Mouse (Mus musculus): ENCODE data around the gene Gm44511. TPM values are rescaled to one million over a fixed set of nuclear protein-coding genes. Genes with fewer than 3 reads are reported as not detected.

Gene Gm44511
- total and polyA plus RNA-seq, 2 experiments = 0.37 TPM; not detected in 1

GRCm38 (mm10) chr6:128836191-128836954 lies 10.3 kb upstream of the Gm44511 start:
- TF ChIP-seq POLR2A (IDR thresholded peaks at IDR 0.05; ENCODE audit: extremely low read depth, insufficient read depth, low read length) = no peak
- TF ChIP-seq CTCF (IDR thresholded peaks at IDR 0.05; ENCODE audit: low read depth, low read length) = no peak
- H3K27me3 ChIP-seq (ENCODE audit: control insufficient read depth, insufficient read depth, low read length) = peaks cover 2% of the 10 kb centered on the region; the same call in 1 of the 2 replicates
- WGBS = 48% methylated on average over 8 of the region's 8 CpGs
- H3K9ac ChIP-seq (ENCODE audit: low read depth, low read length) = no peak overlapping the region
- no peak for DNase-seq (ENCODE audit: extremely low read depth, low read depth, low spot score)
- no peaks in the 10 kb centered on the region for H3K36me3 ChIP-seq (ENCODE audit: control insufficient read depth, insufficient read depth, low read length)
- no peak overlapping the region for H3K27ac ChIP-seq (replicated peaks; ENCODE audit: insufficient read depth, low read depth, low read length)
- no peaks in the 10 kb centered on the region for H3K79me2 ChIP-seq (ENCODE audit: control insufficient read depth, insufficient read depth, low read length)
- no peak overlapping the region for H3K4me3 ChIP-seq (ENCODE audit: insufficient read depth, low read depth, low read length)
- H3K4me1 ChIP-seq (ENCODE audit: control insufficient read depth, insufficient read depth, low read length) = 0 out of 2 replicates have a peak, but pooled peaks cover 4% of the 10 kb centered on the region

- Histone ChIP-seq H3K27ac (replicated peaks; ENCODE audit: insufficient read depth, low read depth, low read length) (no peak overlapping the region), H3K9ac (ENCODE audit: low read depth, low read length) (no peak overlapping the region), H3K4me1 (ENCODE audit: control insufficient read depth, insufficient read depth, low read length) (0 out of 2 replicates have a peak, but pooled peaks cover 4% of the 10 kb centered on the region), H3K36me3 (ENCODE audit: control insufficient read depth, insufficient read depth, low read length) (no peaks in the 10 kb centered on the region), H3K27me3 (ENCODE audit: control insufficient read depth, insufficient read depth, low read length) (peaks cover 2% of the 10 kb centered on the region; the same call in 1 of the 2 replicates), H3K79me2 (ENCODE audit: control insufficient read depth, insufficient read depth, low read length) (no peaks in the 10 kb centered on the region), H3K4me3 (ENCODE audit: insufficient read depth, low read depth, low read length) (no peak overlapping the region)
- peak; percentile 71 for DNase-seq (ENCODE audit: extremely low read depth, low read depth, low spot score)
- no peak for TF ChIP-seq CTCF (IDR thresholded peaks at IDR 0.05; ENCODE audit: low read depth, low read length)
- no peak for TF ChIP-seq POLR2A (IDR thresholded peaks at IDR 0.05; ENCODE audit: extremely low read depth, insufficient read depth, low read length)
- 41% methylated on average over 4 of the region's 4 CpGs for WGBS
Measured at GRCm38 (mm10) chr6:128835571-128835970, 9.5 kb upstream of the Gm44511 start.

DNA sequence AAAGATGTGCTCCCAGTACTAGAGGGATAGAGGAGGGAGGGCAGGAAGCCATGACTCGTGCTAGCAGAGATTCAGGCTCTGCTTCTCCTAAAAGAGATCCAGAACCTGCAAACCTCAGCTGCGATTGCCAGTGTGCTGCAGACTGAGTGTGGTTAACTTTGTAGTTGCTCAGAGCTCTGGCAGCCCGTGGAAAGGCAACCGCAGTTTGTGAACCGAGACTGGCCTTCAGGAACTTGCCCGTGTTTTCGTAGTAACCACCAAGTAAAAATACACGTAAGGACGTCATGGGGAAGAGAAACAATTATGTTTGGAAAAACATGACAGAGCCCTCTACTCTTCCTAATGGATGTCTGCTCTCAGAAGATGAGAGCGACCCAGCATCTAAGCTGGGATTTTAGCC lies 6.9 kb upstream of the Gm44511 start:
- H3K27ac ChIP-seq (replicated peaks; ENCODE audit: insufficient read depth, low read depth, low read length) = no peak overlapping the region
- H3K9ac ChIP-seq (ENCODE audit: low read depth, low read length) = no peak overlapping the region
- no peak for DNase-seq (ENCODE audit: extremely low read depth, low read depth, low spot score)
- WGBS = 87% methylated on average over 10 of the region's 10 CpGs
- no peaks in the 10 kb centered on the region for H3K79me2 ChIP-seq (ENCODE audit: control insufficient read depth, insufficient read depth, low read length)
- no peak overlapping the region for H3K4me3 ChIP-seq (ENCODE audit: insufficient read depth, low read depth, low read length)
- no peaks in the 10 kb centered on the region for H3K36me3 ChIP-seq (ENCODE audit: control insufficient read depth, insufficient read depth, low read length)
- peaks cover 8% of the 10 kb centered on the region; the same call in 1 of the 2 replicates for H3K27me3 ChIP-seq (ENCODE audit: control insufficient read depth, insufficient read depth, low read length)
- 0 out of 2 replicates have a peak, but pooled peaks cover 4% of the 10 kb centered on the region for H3K4me1 ChIP-seq (ENCODE audit: control insufficient read depth, insufficient read depth, low read length)
- TF ChIP-seq POLR2A (IDR thresholded peaks at IDR 0.05; ENCODE audit: extremely low read depth, insufficient read depth, low read length) = no peak
- TF ChIP-seq CTCF (IDR thresholded peaks at IDR 0.05; ENCODE audit: low read depth, low read length) = no peak

DNA sequence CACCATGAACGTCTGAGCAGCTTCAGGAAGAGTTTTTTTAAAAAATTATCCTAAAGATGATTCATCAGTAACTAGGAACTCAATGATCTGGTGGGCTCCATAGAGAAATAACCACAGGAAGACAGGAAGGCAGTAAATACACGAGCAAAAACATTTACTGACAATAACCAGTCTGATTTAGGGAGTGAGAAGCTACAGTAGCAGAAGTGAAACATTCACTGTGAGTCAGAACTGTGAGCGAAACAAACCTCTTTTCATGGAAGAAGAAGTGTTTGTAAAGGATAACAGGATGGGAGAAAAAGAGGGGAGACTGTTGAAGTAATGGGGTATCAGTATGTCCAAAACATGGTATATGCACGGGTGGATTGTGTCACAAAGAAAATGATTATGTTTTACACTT lies 3.7 kb upstream of the Gm44511 start:
- WGBS = 68% methylated on average over 4 of the region's 4 CpGs
- no peak for TF ChIP-seq CTCF (IDR thresholded peaks at IDR 0.05; ENCODE audit: low read depth, low read length)
- TF ChIP-seq POLR2A (IDR thresholded peaks at IDR 0.05; ENCODE audit: extremely low read depth, insufficient read depth, low read length) = no peak
- Histone ChIP-seq H3K27ac (replicated peaks; ENCODE audit: insufficient read depth, low read depth, low read length) (no peak overlapping the region), H3K4me3 (ENCODE audit: insufficient read depth, low read depth, low read length) (no peak overlapping the region), H3K79me2 (ENCODE audit: control insufficient read depth, insufficient read depth, low read length) (no peaks in the 10 kb centered on the region), H3K36me3 (ENCODE audit: control insufficient read depth, insufficient read depth, low read length) (no peaks in the 10 kb centered on the region), H3K27me3 (ENCODE audit: control insufficient read depth, insufficient read depth, low read length) (peaks cover 11% of the 10 kb centered on the region; the same call in 1 of the 2 replicates), H3K4me1 (ENCODE audit: control insufficient read depth, insufficient read depth, low read length) (no peaks in the 10 kb centered on the region), H3K9ac (ENCODE audit: low read depth, low read length) (no peak overlapping the region)
- DNase-seq (ENCODE audit: extremely low read depth, low read depth, low spot score) = no peak

- TF ChIP-seq CTCF (IDR thresholded peaks at IDR 0.05; ENCODE audit: low read depth, low read length) = no peak
- no peak for TF ChIP-seq POLR2A (IDR thresholded peaks at IDR 0.05; ENCODE audit: extremely low read depth, insufficient read depth, low read length)
- 80% methylated on average over 3 of the region's 3 CpGs for WGBS
Measured at GRCm38 (mm10) chr6:128826781-128827180, 666 bp upstream of the Gm44511 start.

More at GRCm38 (mm10) chr6:128826781-128827180, 666 bp upstream of the Gm44511 start:
- no peak overlapping the region for H3K4me3 ChIP-seq (ENCODE audit: insufficient read depth, low read depth, low read length)
- peaks cover 9% of the 10 kb centered on the region; the same call in 1 of the 2 replicates for H3K27me3 ChIP-seq (ENCODE audit: control insufficient read depth, insufficient read depth, low read length)
- DNase-seq (ENCODE audit: extremely low read depth, low read depth, low spot score) = no peak
- no peaks in the 10 kb centered on the region for H3K79me2 ChIP-seq (ENCODE audit: control insufficient read depth, insufficient read depth, low read length)
- no peaks in the 10 kb centered on the region for H3K4me1 ChIP-seq (ENCODE audit: control insufficient read depth, insufficient read depth, low read length)
- no peak overlapping the region for H3K9ac ChIP-seq (ENCODE audit: low read depth, low read length)
- H3K27ac ChIP-seq (replicated peaks; ENCODE audit: insufficient read depth, low read depth, low read length) = no peak overlapping the region
- H3K36me3 ChIP-seq (ENCODE audit: control insufficient read depth, insufficient read depth, low read length) = no peaks in the 10 kb centered on the region
